Mouse (Mus musculus) neural tube, embryonic 14.5 days (tissue): ENCODE measurements at regions not wholly inside any gene's neighbourhood (a gene's known extent, or its start where the extent isn't known, plus 50 kb on each side); places are given as distances from the start of the nearest gene placed in this dataset.
A peak's percentile ranks its signal among the peaks of the same experiment; 100 is the strongest.

Source experiments
- ATAC-seq: fragments of 200-750 bp; cut with Nextera tagmentation; 2 replicates; pipeline ENCODE4 v1.8.0; 2017; ENCODE audit warnings: low read depth, mild to moderate bottlenecking, moderate TSS enrichment, moderate library complexity
- H3K27ac ChIP-seq: fragments of 300-500 bp; sonication (generic); 2 replicates; pipeline ENCODE4 v1.5.1; 2014; ENCODE audit warnings: low read depth, mild to moderate bottlenecking, control low read depth, low read length, moderate library complexity, mixed read lengths
- H3K27me3 ChIP-seq: fragments of 300-500 bp; sonication (generic); 2 replicates; pipeline ENCODE4 v1.6.1; 2014; ENCODE audit warnings: low read length; ENCODE audit not compliant: control insufficient read depth, insufficient read depth
- H3K36me3 ChIP-seq: fragments of 300-500 bp; sonication (generic); 2 replicates; pipeline ENCODE4 v1.6.1; 2014; ENCODE audit warnings: low read length, mixed read lengths; ENCODE audit not compliant: control insufficient read depth, insufficient read depth
- H3K4me1 ChIP-seq: fragments of 300-500 bp; sonication (generic); 2 replicates; pipeline ENCODE4 v1.6.1; 2014; ENCODE audit warnings: low read length; ENCODE audit not compliant: control insufficient read depth, insufficient read depth
- H3K4me2 ChIP-seq: fragments of 300-500 bp; sonication (generic); 2 replicates; pipeline ENCODE4 v1.6.1; 2014; ENCODE audit warnings: mild to moderate bottlenecking, low read depth, low read length, control low read depth
- H3K4me3 ChIP-seq: fragments of 300-500 bp; sonication (generic); 2 replicates; pipeline ENCODE4 v1.5.1; 2014; ENCODE audit warnings: low read depth, low read length, control low read depth, mixed read lengths
- H3K9ac ChIP-seq: fragments of 300-500 bp; sonication (generic); replicated peaks from 2 replicates; pipeline ENCODE4 v1.6.1; 2014; ENCODE audit warnings: low read depth, mild to moderate bottlenecking, control low read depth, low read length, mixed read lengths
- H3K9me3 ChIP-seq: fragments of 300-500 bp; sonication (generic); 2 replicates; pipeline ENCODE4 v1.6.1; 2016; ENCODE audit warnings: low read length; ENCODE audit not compliant: control insufficient read depth
- WGBS: fragments of 180-500 bp; shearing (Covaris S2); extraction: QIAGEN DNeasy Blood & Tissue Kit; methylation state at CpG from one replicate; pipeline ENCODE4 v1.1.7; 2014; 5-methylcytosine and 5-hydroxymethylcytosine counted together

- WGBS, result 75% methylated on average over 10 of the region's 10 CpGs
- H3K4me1 ChIP-seq, result no peaks in the 10 kb centered on the region
- ATAC-seq, result no peak
- H3K4me2 ChIP-seq, result no peak overlapping the region
- H3K4me3 ChIP-seq, result no peak overlapping the region
- no peaks in the 10 kb centered on the region for H3K27me3 ChIP-seq
- H3K9me3 ChIP-seq, result no peaks in the 10 kb centered on the region
- H3K9ac ChIP-seq, result no peak overlapping the region
- H3K36me3 ChIP-seq, result no peaks in the 10 kb centered on the region
- no peak overlapping the region for H3K27ac ChIP-seq
Observed at GRCm38 (mm10) chr5:103326412-103326811, 98.6 kb upstream of the Ptpn13 start.

GRCm38 (mm10) chr5:103320341-103320740 is 104.7 kb upstream of the Ptpn13 start:
- no peaks in the 10 kb centered on the region for H3K36me3 ChIP-seq
- H3K4me2 ChIP-seq, result no peak overlapping the region
- H3K27ac ChIP-seq, result no peak overlapping the region
- H3K4me3 ChIP-seq, result no peak overlapping the region
- H3K27me3 ChIP-seq, result no peaks in the 10 kb centered on the region
- H3K9me3 ChIP-seq, result no peaks in the 10 kb centered on the region
- H3K9ac ChIP-seq, result no peak overlapping the region
- WGBS, result 80% methylated on average over 5 of the region's 5 CpGs
- ATAC-seq, result no peak
- no peaks in the 10 kb centered on the region for H3K4me1 ChIP-seq

GRCm38 (mm10) chr5:103309806-103310525 is 98.8 kb upstream of the Mapk10 start:
- Histone ChIP-seq H3K4me1 (no peaks in the 10 kb centered on the region), H3K27ac (no peak overlapping the region), H3K4me3 (no peak overlapping the region), H3K36me3 (no peaks in the 10 kb centered on the region), H3K9me3 (no peaks in the 10 kb centered on the region), H3K27me3 (no peaks in the 10 kb centered on the region), H3K9ac (no peak overlapping the region), H3K4me2 (no peak overlapping the region)
- WGBS, result 17% methylated on average over 9 of the region's 9 CpGs
- no peak for ATAC-seq

GRCm38 (mm10) chr5:103305716-103306447 is 94.7 kb upstream of the Mapk10 start:
- ATAC-seq, result peak; percentile 46; the same call in 1 of the 2 replicates
- H3K4me2 ChIP-seq, result no peak overlapping the region

GRCm38 (mm10) chr5:103304975-103305374 is 93.8 kb upstream of the Mapk10 start:
- ATAC-seq, result no peak
- no peaks in the 10 kb centered on the region for H3K36me3 ChIP-seq
- H3K27me3 ChIP-seq, result no peaks in the 10 kb centered on the region
- H3K27ac ChIP-seq, result no peak overlapping the region
- H3K4me2 ChIP-seq, result no peak overlapping the region
- H3K4me1 ChIP-seq, result no peaks in the 10 kb centered on the region
- WGBS, result 97% methylated on average over 1 of the region's 1 CpGs
- H3K9ac ChIP-seq, result no peak overlapping the region
- no peak overlapping the region for H3K4me3 ChIP-seq
- no peaks in the 10 kb centered on the region for H3K9me3 ChIP-seq

More at GRCm38 (mm10) chr5:103305716-103306447, 94.7 kb upstream of the Mapk10 start:
- Histone ChIP-seq H3K9me3 (no peaks in the 10 kb centered on the region), H3K27ac (no peak overlapping the region), H3K4me3 (no peak overlapping the region), H3K4me1 (no peaks in the 10 kb centered on the region), H3K9ac (no peak overlapping the region), H3K36me3 (no peaks in the 10 kb centered on the region), H3K27me3 (no peaks in the 10 kb centered on the region)
- 62% methylated on average over 11 of the region's 11 CpGs for WGBS

GRCm38 (mm10) chr5:103302744-103303143 is 91.6 kb upstream of the Mapk10 start:
- H3K27me3 ChIP-seq, result no peaks in the 10 kb centered on the region
- no peak overlapping the region for H3K4me2 ChIP-seq
- WGBS, result 94% methylated on average over 10 of the region's 10 CpGs
- no peak overlapping the region for H3K4me3 ChIP-seq
- no peak for ATAC-seq
- no peak overlapping the region for H3K27ac ChIP-seq
- no peaks in the 10 kb centered on the region for H3K36me3 ChIP-seq
- no peaks in the 10 kb centered on the region for H3K9me3 ChIP-seq
- H3K9ac ChIP-seq, result no peak overlapping the region
- H3K4me1 ChIP-seq, result no peaks in the 10 kb centered on the region

- H3K9me3 ChIP-seq, result no peaks in the 10 kb centered on the region
- no peak overlapping the region for H3K4me2 ChIP-seq
- H3K4me3 ChIP-seq, result no peak overlapping the region
- no peak for ATAC-seq
- H3K9ac ChIP-seq, result no peak overlapping the region
- no peaks in the 10 kb centered on the region for H3K27me3 ChIP-seq
- WGBS, result 45% methylated on average over 3 of the region's 3 CpGs
- H3K4me1 ChIP-seq, result no peaks in the 10 kb centered on the region
- no peaks in the 10 kb centered on the region for H3K36me3 ChIP-seq
- H3K27ac ChIP-seq, result no peak overlapping the region
Observed at GRCm38 (mm10) chr5:103301303-103301702, 90.2 kb upstream of the Mapk10 start.

- Histone ChIP-seq H3K9me3 (no peaks in the 10 kb centered on the region), H3K9ac (no peak overlapping the region), H3K4me1 (no peaks in the 10 kb centered on the region), H3K4me3 (no peak overlapping the region), H3K4me2 (no peak overlapping the region), H3K36me3 (no peaks in the 10 kb centered on the region), H3K27ac (no peak overlapping the region), H3K27me3 (no peaks in the 10 kb centered on the region)
- no peak for ATAC-seq
- 92% methylated on average over 3 of the region's 3 CpGs for WGBS
Observed at GRCm38 (mm10) chr5:103293953-103294352, 82.8 kb upstream of the Mapk10 start.

- no peak overlapping the region for H3K9ac ChIP-seq
- no peaks in the 10 kb centered on the region for H3K27me3 ChIP-seq
- H3K27ac ChIP-seq, result no peak overlapping the region
- no peak for ATAC-seq
- no peak overlapping the region for H3K4me2 ChIP-seq
- H3K4me3 ChIP-seq, result no peak overlapping the region
- H3K4me1 ChIP-seq, result no peaks in the 10 kb centered on the region
- no peaks in the 10 kb centered on the region for H3K9me3 ChIP-seq
- 88% methylated on average over 9 of the region's 9 CpGs for WGBS
- H3K36me3 ChIP-seq, result no peaks in the 10 kb centered on the region
Observed at GRCm38 (mm10) chr5:103291691-103292090, 80.6 kb upstream of the Mapk10 start.
